Mouse (Mus musculus) lung, adult 2 months (tissue): ENCODE measurements around the gene Tac2.

ENCODE experiments used
- CTCF ChIP-seq: fragments of 200-500 bp; IDR thresholded peaks from 2 replicates; pipeline ENCODE4 v1.5.1; 2011; ENCODE audit warnings: mild to moderate bottlenecking, low read length, control low read depth; ENCODE audit not compliant: insufficient read depth
- POLR2A ChIP-seq: fragments of 200-500 bp; IDR thresholded peaks from 2 replicates; pipeline ENCODE4 v1.6.1; 2011; ENCODE audit warnings: low read depth, mild to moderate bottlenecking, control low read depth, low read length, borderline replicate concordance; ENCODE audit errors: extremely low read depth

- TF ChIP-seq CTCF = no peak
- TF ChIP-seq POLR2A = no peak
Measured at GRCm38 (mm10) chr10:127675859-127676398, 48.3 kb upstream of the Tac2 start.
